ENCODE assay signal across 18 mouse cellular contexts in the genomic region with DNA sequence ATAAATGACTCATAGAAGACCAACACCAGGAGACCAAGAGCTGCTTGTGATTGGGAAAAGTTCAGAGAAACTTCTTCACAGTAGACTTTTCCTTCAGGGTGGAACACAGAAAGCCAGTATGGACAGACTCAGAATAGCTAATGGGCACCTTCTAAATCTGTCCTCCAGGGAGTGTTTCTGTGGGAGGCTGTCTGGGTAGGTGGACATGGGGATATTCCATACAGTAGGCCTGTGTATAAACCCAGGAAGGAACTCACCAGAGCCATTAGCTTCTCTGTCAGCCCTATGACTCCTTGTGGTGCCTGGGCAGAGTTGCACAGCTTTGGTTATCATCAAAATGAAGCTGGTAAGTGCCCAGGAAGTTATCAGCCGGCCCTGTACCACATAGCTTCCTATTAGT. TPM values are rescaled to one million over a fixed set of nuclear protein-coding genes. Genes with fewer than 3 reads are reported as not detected.
"Had no signal": no experiment of that assay in that cellular context is flagged by ENCODE, and none has a peak within 500 bp of the region (broad histone marks: within the 10 kb centered on the region; RNA-seq: fewer than 3 reads in every experiment).

No protein-coding gene starts in this region.

- ATAC-seq: midbrain, embryonic 16.5 days had no signal

- DNase-seq: kidney, adult 2 months; kidney, postnatal 10 days; kidney, postnatal 36 days; layer of hippocampus, postnatal 36 days; liver, embryonic 13.5 days; lung, adult 2 months; lung, postnatal 14 days; lung, postnatal 4 days; retina, postnatal 1 day; right cerebral cortex, postnatal 4 days; thymus, adult 18-20 months; thymus, postnatal 36 days had no signal

RNA-seq across cellular contexts. Expression of gene Nkx6-2, which starts 42.0 kb away (rescaled TPM):
- total RNA-seq: liver, adult 2 months; megakaryocyte progenitor cell, adult 5-6 weeks; megakaryocyte-erythroid progenitor cell, adult 5-6 weeks; monocyte, adult 5-6 weeks; neutrophil, adult 5-6 weeks had no signal
